Mouse (Mus musculus) erythroblast, adult 5-6 weeks (primary cell): ENCODE measurements around the gene Slc37a1. TPM values are rescaled to one million over a fixed set of nuclear protein-coding genes. Genes with fewer than 3 reads are reported as not detected.
A peak's percentile ranks its signal among the peaks of the same experiment; 100 is the strongest.

Experiments
- ATAC-seq: replicated peaks from 2 replicates; pipeline ENCODE4 v1.8.0; 2016; ENCODE audit warnings: moderate number of reproducible peaks, mild to moderate bottlenecking, moderate TSS enrichment, inconsistent platforms; ENCODE audit not compliant: poor library complexity, low FRiP score, severe bottlenecking
- total RNA-seq, 2 experiments: library from RNA; stranded (forward) in 1 of 2; stranded (reverse) in 1 of 2; fragments of 150-400 nt in 1 of 2; fragments of 200-764, 138-1000 nt in 1 of 2; gene quantifications; 2 replicates each; pipeline versions ENCODE4 v1.2.3 to v1.2.4; 2015 to 2017; ENCODE audit warnings: low replicate concordance in 2 of 2

The Slc37a1 gene
- total RNA-seq, 2 experiments from 2014 or later = 0.58 to 1.1 TPM

GRCm38 (mm10) chr17:31287216-31287615, 624 bp downstream of the Slc37a1 start:
- ATAC-seq = no peak

DNA sequence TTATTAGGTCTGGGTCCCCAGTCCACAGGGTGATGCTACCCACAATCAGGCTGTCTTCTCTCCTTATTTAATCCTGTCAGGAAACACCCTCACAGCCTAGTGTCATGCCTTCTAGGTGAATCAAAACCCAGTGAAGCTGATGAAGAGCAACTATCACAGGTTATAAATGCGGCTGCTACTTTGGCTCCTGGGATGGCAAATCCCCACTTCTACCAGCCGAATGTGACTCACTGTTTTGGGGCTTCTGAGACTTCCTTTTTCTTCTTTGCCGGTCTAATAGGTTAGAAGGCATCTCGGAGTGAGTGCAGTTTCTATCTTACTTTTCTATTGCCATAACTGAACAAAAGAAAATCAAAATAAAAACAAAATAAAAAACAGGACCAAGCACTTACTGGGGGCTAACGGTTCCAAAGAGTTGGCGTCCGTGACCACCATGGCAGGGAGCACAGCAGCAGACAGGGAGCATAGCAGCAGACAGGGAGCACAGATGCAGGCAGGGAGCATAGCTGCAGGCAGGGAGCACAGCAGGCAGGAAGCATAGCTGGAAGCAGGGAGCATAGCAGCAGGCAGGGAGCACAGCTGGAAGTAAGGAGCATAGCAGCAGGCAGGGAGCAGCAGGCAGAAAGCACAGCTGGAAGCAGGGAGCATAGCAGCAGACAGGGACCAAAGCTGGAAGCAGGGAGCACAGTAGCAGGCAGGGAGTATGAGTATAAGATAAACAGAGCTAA, 2.6 kb downstream of the Slc37a1 start:
- ATAC-seq = no peak

DNA sequence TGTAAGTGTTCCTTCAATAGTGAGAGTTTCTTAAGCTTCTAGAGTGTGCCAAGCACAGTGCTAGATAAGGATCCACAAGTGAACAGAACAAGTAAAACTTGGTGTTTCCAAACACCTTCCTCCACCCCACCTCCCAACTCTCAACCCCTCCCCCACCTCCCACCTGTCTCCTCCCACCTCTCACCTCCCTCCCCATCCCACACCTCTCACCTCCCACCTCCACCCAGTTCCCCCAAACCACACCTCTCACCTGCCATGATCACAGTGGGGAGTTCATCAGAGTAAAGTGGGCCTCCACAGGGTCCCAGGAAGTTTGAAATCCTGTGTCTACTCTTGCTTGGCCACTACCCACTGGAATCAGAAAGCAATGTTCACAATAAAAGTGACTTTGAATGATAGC, 3.7 kb downstream of the Slc37a1 start:
- ATAC-seq = no peak

DNA sequence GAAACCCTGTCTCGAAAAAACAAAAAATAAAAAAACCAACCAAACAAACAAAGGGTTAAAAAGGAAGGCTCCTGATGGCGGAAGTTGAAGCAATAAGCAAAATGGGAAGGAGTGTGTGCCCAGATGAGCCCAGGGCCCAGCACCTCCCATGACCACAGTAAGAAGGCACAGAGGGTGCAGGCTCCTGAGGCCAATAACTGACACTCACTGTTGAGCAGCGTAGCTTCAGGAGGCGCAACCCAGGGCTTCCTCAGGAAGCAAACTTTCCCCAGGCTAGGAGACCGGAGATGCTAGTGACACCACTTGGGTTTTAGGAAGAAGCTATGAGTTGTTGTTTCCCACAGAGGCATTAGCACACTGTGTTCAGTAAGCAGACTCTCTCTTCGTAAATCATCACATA, 4.3 kb downstream of the Slc37a1 start:
- no peak for ATAC-seq

DNA sequence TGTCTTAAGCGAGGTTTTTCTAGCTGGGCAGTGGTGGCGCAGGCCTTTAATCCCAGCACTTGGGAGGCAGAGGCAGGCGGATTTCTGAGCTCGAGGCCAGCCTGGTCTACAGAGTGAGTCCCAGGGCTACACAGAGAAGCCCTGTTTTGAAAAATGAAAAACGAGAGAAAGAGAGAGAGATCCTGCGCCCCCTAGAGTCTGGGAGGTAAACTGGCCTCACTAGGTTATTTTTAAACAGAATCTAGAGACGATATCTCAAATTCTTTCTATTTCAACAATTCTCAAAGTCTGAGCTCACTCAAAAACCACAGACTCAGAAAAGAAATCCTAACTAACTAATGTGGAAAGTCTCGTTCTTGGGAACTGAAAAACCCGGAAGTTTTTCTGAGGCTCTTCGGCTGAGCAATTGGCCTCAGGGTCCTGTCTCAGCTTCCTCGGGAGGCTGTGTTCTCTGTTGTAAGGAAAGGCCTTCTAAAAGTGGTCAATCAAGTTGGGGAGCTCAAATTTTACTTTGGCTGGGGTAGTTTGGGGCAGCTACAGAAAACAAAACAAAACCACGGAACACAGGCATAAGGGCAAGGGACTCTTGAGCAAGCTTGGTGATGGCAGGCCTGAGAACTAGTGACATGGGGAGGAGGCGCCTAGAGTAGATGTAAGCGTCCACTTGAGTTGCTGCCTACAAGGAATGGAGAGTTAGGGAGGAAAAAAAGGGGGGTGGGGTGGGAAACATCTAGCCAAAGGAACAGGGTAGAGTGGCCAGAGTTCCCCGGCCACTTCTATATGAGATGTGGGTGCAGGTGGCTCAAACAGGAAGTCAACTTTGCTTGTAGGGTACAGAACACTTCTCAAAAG, 8.0 kb downstream of the Slc37a1 start:
- no peak for ATAC-seq

DNA sequence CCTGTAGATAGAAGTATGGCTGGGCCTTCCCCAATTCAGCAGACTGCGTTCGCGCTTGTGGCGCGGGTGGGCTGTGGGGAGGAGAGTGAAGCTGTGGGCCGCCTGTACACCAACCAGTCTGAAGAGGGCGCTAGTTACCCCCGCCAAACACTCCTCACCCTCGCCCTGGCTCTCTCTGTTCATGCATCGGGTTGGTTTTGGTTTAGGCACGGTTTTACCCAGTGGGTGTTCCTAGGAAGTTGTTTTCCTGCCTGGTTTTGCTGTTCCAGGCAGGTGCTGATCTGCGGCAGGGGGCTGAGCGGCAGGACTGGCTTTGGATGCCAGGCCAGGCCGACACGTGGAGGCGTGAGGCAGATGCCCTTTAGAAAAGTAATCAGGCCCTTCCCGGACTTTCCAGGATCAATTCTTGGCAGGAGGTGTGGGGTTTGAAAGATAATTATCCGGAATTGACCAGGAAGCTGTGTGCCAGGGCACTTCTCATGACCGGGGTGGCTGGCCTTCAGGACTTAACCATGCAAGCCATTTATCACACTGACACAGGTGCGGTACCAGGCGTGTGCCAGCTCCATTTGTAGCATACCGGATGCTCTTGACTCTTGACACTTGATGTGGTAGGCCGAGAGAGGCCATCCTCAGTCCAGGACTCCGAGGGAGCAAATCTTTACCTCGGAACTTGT, 8.8 kb downstream of the Slc37a1 start:
- peak; percentile 82 for ATAC-seq

DNA sequence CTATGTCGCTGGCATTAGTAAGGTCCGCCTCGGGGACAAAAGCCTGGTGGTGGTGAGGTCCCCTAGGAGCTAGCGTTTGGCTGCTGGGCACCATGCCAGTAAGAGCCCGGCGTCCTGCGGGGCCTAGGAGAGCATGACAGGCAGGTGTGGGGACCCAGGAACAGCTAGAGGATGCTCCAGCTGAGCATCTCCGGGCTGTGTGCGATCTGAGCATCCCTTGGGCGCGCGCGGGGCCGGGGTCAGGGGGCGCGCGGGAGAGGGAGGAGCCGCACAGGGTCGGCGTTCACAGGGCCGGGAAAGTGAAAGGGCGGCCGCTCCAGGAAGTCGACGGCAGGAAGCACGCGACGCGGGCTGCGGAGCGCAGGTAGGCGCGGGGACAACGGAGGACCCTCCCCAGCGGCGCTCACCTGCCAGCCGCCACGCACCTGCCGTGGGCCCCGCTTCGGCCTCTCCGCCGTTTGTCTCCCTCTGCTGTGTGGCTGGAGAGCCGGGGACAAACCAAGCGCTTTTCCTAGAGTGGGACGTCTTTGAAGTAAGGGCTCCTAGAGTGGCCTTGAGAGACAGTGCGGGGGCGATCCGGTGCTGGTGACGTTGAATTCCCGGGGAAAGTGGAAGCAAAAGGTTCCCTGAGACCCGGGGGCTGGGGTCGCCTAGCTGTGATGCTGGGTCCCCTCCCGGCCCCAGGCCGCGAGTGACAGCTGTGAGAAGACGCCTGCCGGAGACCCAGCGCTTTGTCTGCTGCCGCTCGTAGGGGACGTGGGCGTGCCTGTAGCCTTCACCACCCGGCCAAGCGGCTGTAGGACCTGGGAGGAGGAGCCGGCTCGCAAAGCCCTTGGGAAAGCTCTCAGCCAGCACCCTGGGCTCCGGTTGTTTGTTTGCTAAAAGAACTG, 9.5 kb downstream of the Slc37a1 start:
- ATAC-seq = peak; percentile 67

DNA sequence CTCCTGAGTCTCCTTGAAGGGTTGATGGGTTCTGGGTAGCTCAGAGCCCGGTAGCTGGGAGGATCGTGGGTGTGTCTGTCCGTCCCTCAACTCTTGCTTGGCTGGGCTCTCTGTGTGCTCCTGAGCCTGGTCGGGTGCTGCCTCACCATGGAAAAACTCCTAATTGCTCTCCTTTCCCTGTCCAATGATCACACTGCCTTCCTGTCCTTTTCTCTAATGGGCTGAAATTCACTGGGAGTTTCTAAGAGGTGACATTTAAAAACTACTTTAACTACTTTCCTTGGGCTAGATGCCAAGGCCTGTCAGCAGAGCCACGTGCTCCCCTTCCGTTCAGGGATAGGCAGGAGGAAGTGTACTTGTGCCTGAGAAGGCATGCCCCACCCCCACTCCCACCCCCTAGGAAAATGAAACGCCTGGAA, 10.9 kb downstream of the Slc37a1 start:
- ATAC-seq = no peak

- no peak for ATAC-seq
These were observed 12.0 kb downstream of the Slc37a1 start for GRCm38 (mm10) chr17:31298419-31299209.

- no peak for ATAC-seq
These were observed 13.4 kb downstream of the Slc37a1 start for GRCm38 (mm10) chr17:31299981-31300380.

GRCm38 (mm10) chr17:31300736-31301135, 14.1 kb downstream of the Slc37a1 start:
- no peak for ATAC-seq

GRCm38 (mm10) chr17:31303401-31303800, 16.8 kb downstream of the Slc37a1 start:
- ATAC-seq = no peak

DNA sequence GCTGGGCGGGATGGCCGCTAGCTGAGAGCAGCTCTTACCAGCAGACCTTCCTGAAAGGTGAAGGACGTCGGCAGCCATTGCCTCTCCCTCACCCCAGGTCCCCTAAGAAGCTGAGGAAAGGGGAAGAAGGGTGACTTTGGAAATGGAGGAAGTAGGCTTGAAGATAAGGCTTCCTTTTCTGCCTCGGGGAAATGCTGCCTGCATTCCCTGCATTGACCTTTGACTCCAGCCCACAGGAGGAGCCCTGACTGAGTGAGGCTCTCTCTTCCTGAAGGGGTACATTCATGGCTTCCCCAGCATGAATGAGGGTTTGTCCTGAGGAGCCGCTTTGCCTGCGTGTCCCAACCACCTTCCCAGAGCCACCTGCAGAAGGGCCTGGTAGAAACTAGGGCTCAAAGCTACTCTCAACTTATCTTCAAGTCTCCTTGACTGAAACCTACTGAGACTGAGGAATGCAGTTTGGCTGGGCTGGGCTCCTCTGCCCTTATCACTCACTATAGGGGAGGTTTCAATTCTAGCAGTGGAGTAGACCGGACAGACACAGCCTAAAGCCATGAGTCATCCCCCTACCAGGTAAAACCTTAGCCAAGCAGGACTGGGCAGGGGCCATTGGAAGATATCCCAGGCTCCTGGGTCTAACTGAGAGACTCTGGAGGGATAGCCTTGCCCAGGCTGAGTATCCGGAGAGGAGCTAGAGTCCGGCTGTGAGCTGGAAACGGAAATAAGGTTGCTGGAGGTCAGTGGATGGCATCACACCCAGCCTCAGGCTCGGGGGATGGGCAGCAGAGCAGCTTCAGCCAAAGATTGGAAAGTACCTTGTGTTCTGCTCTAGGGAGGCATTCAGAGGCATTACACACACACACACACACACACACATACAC, 18.5 kb downstream of the Slc37a1 start:
- 0 out of 2 replicates have a peak, but pooled peaks have one; percentile 38 for ATAC-seq

DNA sequence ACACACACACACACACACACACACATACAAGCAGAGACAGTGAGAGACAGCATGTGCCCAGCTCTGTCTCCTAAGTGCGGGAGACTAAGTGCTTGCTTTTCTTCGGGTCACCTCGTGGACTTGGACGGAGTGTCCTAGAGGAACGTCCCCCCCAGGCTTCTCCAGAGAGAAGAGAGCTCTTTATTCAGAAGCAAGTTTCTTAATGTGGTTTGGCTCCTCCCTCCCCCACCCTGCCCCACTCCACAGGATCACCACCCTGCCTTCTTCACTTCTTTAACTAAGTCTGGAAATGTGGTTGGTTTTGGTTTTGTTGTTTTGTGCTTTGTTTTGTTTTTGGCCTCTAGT, 19.2 kb downstream of the Slc37a1 start:
- no peak for ATAC-seq

- no peak for ATAC-seq
These were observed 21.2 kb downstream of the Slc37a1 start for GRCm38 (mm10) chr17:31307756-31308155.

- no peak for ATAC-seq
These were observed 21.8 kb downstream of the Slc37a1 start for GRCm38 (mm10) chr17:31308291-31308816.

GRCm38 (mm10) chr17:31309281-31309793, 22.7 kb downstream of the Slc37a1 start:
- no peak for ATAC-seq
